In the genomic region with DNA sequence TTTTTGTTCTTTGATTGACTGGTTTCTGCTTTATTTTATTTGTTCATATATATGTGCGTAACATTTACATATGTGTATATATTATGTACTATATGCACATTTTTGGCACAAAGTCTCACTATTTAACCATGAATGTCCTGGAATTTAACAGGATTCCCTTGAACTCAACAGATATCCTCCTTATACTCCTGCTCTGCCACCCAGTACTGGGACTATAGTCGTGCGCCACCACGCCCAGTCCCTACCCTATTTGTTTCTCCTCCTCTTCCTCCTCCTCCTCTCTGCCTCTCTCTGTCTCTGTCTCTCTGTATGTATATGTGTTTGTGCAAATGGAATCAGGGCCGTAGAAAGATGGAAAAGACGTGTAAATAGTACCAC, we compare ENCODE assay signal across 9 mouse cellular contexts. TPM values are rescaled to one million over a fixed set of nuclear protein-coding genes. Genes with fewer than 3 reads are reported as not detected.
DNase-seq lines count a peak whose midpoint lies in the region; ATAC-seq lines count a peak whose summit lies in the region.
"Had no signal": no experiment of that assay in that cellular context is flagged by ENCODE, and none has a peak within 500 bp of the region (broad histone marks: within the 10 kb centered on the region; RNA-seq: fewer than 3 reads in every experiment).

No protein-coding gene starts in this region.

- H3K9ac ChIP-seq in kidney, embryonic 16.5 days (replicated peaks; ENCODE audit: low read length), result peak overlapping the region; percentile 57
- no peak overlapping the region for H3K9ac ChIP-seq in embryonic facial prominence, embryonic 15.5 days
- H3K9ac ChIP-seq in midbrain, embryonic 16.5 days (ENCODE audit: low read depth, low read length), result peak overlapping the region; percentile 21; the same call in 1 of the 2 replicates

- ATAC-seq in kidney, embryonic 16.5 days (ENCODE audit: low FRiP score, low TSS enrichment), result peak; percentile 69
- ATAC-seq in embryonic facial prominence, embryonic 15.5 days (ENCODE audit: insufficient number of reproducible peaks, low FRiP score, low TSS enrichment, low read depth), result no peak
- peak; percentile 66 for ATAC-seq in midbrain, embryonic 16.5 days

- no peak overlapping the region for H3K27ac ChIP-seq in kidney, embryonic 16.5 days (ENCODE audit: low read length)
- 0 out of 2 replicates have a peak overlapping the region, but pooled peaks have one; percentile 34 for H3K27ac ChIP-seq in embryonic facial prominence, embryonic 15.5 days (replicated peaks)
- peak overlapping the region; percentile 72 for H3K27ac ChIP-seq in limb, embryonic 10.5 days
- H3K27ac ChIP-seq in midbrain, embryonic 16.5 days (ENCODE audit: low read length), result 0 out of 2 replicates have a peak overlapping the region, but pooled peaks have one; percentile 6

- DNase-seq in kidney, postnatal 4 days, result no peak
- DNase-seq in limb, embryonic 10.5 days (ENCODE audit: low spot score), result no peak
- DNase-seq in right cerebral cortex, postnatal 25 days, result no peak
- no peak for DNase-seq in gastrocnemius, postnatal 14 days
- no peak for DNase-seq in frontal cortex, postnatal 36 days (ENCODE audit: low spot score in 2 of 2)

- H3K27me3 ChIP-seq in kidney, embryonic 16.5 days (ENCODE audit: insufficient read depth, low read length), result no peaks in the 10 kb centered on the region
- no peaks in the 10 kb centered on the region for H3K27me3 ChIP-seq in embryonic facial prominence, embryonic 15.5 days
- H3K27me3 ChIP-seq in limb, embryonic 10.5 days (ENCODE audit: low read depth, poor library complexity, severe bottlenecking), result no peaks in the 10 kb centered on the region
- H3K27me3 ChIP-seq in midbrain, embryonic 16.5 days (ENCODE audit: control insufficient read depth, insufficient read depth, low read depth, low read length), result no peaks in the 10 kb centered on the region
- H3K27me3 ChIP-seq: Patski had no signal

- peaks cover 11% of the 10 kb centered on the region for H3K4me1 ChIP-seq in kidney, embryonic 16.5 days (ENCODE audit: insufficient read depth, low read length)
- peaks cover 12% of the 10 kb centered on the region for H3K4me1 ChIP-seq in embryonic facial prominence, embryonic 15.5 days
- H3K4me1 ChIP-seq in limb, embryonic 10.5 days, result peaks cover 14% of the 10 kb centered on the region
- peaks cover 12% of the 10 kb centered on the region for H3K4me1 ChIP-seq in midbrain, embryonic 16.5 days (ENCODE audit: control insufficient read depth, insufficient read depth, low read length)

- peak overlapping the region; percentile 29 for H3K4me3 ChIP-seq in kidney, embryonic 16.5 days (ENCODE audit: low read length)
- H3K4me3 ChIP-seq in embryonic facial prominence, embryonic 15.5 days (replicated peaks), result peak overlapping the region; percentile 76
- H3K4me3 ChIP-seq in limb, embryonic 10.5 days, result peak overlapping the region; percentile 71
- H3K4me3 ChIP-seq in midbrain, embryonic 16.5 days (ENCODE audit: low read depth, low read length), result peak overlapping the region; percentile 55

- peaks cover 25% of the 10 kb centered on the region for H3K36me3 ChIP-seq in kidney, embryonic 16.5 days (ENCODE audit: insufficient read depth, low read length)
- peaks cover 26% of the 10 kb centered on the region for H3K36me3 ChIP-seq in embryonic facial prominence, embryonic 15.5 days
- peaks cover 30% of the 10 kb centered on the region for H3K36me3 ChIP-seq in limb, embryonic 10.5 days
- H3K36me3 ChIP-seq in midbrain, embryonic 16.5 days (ENCODE audit: control insufficient read depth, insufficient read depth, low read length), result peaks cover 7% of the 10 kb centered on the region

- intact Hi-C loops in gastrocnemius, postnatal 14 days (cut with DNase I; ENCODE audit: low total_unique reads), result no loop called here

- H3K4me2 ChIP-seq in kidney, embryonic 16.5 days (replicated peaks; ENCODE audit: low read depth, low read length), result peak overlapping the region; percentile 59
- H3K4me2 ChIP-seq in embryonic facial prominence, embryonic 15.5 days (replicated peaks), result peak overlapping the region; percentile 62
- peak overlapping the region; percentile 56 for H3K4me2 ChIP-seq in midbrain, embryonic 16.5 days (ENCODE audit: low read length)

- 23% methylated on average over 6 of the region's 6 CpGs for WGBS in kidney, embryonic 16.5 days
- WGBS in embryonic facial prominence, embryonic 15.5 days, result 24% methylated on average over 6 of the region's 6 CpGs
- WGBS in limb, embryonic 10.5 days, result 28% methylated on average over 6 of the region's 6 CpGs
- WGBS in midbrain, embryonic 16.5 days, result 19% methylated on average over 6 of the region's 6 CpGs

- no peaks in the 10 kb centered on the region for H3K9me3 ChIP-seq in kidney, embryonic 16.5 days (ENCODE audit: low read length)
- no peaks in the 10 kb centered on the region for H3K9me3 ChIP-seq in embryonic facial prominence, embryonic 15.5 days (replicated peaks)
- no peaks in the 10 kb centered on the region for H3K9me3 ChIP-seq in limb, embryonic 10.5 days (replicated peaks)
- no peaks in the 10 kb centered on the region for H3K9me3 ChIP-seq in midbrain, embryonic 16.5 days (replicated peaks; ENCODE audit: control insufficient read depth, low read length, poor library complexity, severe bottlenecking)

RNA-seq across cellular contexts. Expression of gene Polrmt, which starts 0.4 kb away (rescaled TPM):
- 60.9 and 63.8 TPM in 2 replicates for polyA plus RNA-seq in kidney, embryonic 16.5 days (2015; fragmentation: Nextera tagmentation; extraction: Ambion mirVana)
- 41.6 and 46.6 TPM in 2 replicates for polyA plus RNA-seq in embryonic facial prominence, embryonic 15.5 days (2015; fragmentation: Nextera tagmentation; extraction: Ambion mirVana)
- 58.6 and 61.2 TPM in 2 replicates for polyA plus RNA-seq in limb, embryonic 10.5 days (2016; fragmentation: Nextera tagmentation; extraction: Ambion mirVana)
- polyA plus RNA-seq in midbrain, embryonic 16.5 days (2015; fragmentation: Nextera tagmentation; extraction: Ambion mirVana), result 45.3 and 45.9 TPM in 2 replicates
- 10 to 100 TPM; 21.5 to 21.6 TPM for total RNA-seq in gastrocnemius, postnatal 14 days (2021)

RNA-seq across cellular contexts. Expression of gene Fgf22, which starts 8.1 kb away (rescaled TPM):
- polyA plus RNA-seq in kidney, embryonic 16.5 days (2015; fragmentation: Nextera tagmentation; extraction: Ambion mirVana), result 0.14 and 0.39 TPM in 2 replicates
- 2.5 and 3.9 TPM in 2 replicates for polyA plus RNA-seq in embryonic facial prominence, embryonic 15.5 days (2015; fragmentation: Nextera tagmentation; extraction: Ambion mirVana)
- polyA plus RNA-seq in limb, embryonic 10.5 days (2016; fragmentation: Nextera tagmentation; extraction: Ambion mirVana), result 0.28 and 0.65 TPM in 2 replicates
- polyA plus RNA-seq in midbrain, embryonic 16.5 days (2015; fragmentation: Nextera tagmentation; extraction: Ambion mirVana), result 1.8 TPM in 2 replicates
- not detected for total RNA-seq in gastrocnemius, postnatal 14 days (2021)

RNA-seq across cellular contexts. Expression of gene Rnf126, which starts 20.0 kb away (rescaled TPM):
- polyA plus RNA-seq in kidney, embryonic 16.5 days (2015; fragmentation: Nextera tagmentation; extraction: Ambion mirVana), result 66.4 and 77.0 TPM in 2 replicates
- 110 and 127 TPM in 2 replicates for polyA plus RNA-seq in embryonic facial prominence, embryonic 15.5 days (2015; fragmentation: Nextera tagmentation; extraction: Ambion mirVana)
- polyA plus RNA-seq in limb, embryonic 10.5 days (2016; fragmentation: Nextera tagmentation; extraction: Ambion mirVana), result 141 and 151 TPM in 2 replicates
- 90.2 and 92.3 TPM in 2 replicates for polyA plus RNA-seq in midbrain, embryonic 16.5 days (2015; fragmentation: Nextera tagmentation; extraction: Ambion mirVana)
- total RNA-seq in gastrocnemius, postnatal 14 days (2021), result 10 to 100 TPM; 25.9 to 30.6 TPM

RNA-seq across cellular contexts. Expression of gene Fstl3, which starts 30.3 kb away (rescaled TPM):
- polyA plus RNA-seq in kidney, embryonic 16.5 days (2015; fragmentation: Nextera tagmentation; extraction: Ambion mirVana), result 23.9 and 26.4 TPM in 2 replicates
- polyA plus RNA-seq in embryonic facial prominence, embryonic 15.5 days (2015; fragmentation: Nextera tagmentation; extraction: Ambion mirVana), result 20.1 and 20.2 TPM in 2 replicates
- 1.8 and 2.3 TPM in 2 replicates for polyA plus RNA-seq in limb, embryonic 10.5 days (2016; fragmentation: Nextera tagmentation; extraction: Ambion mirVana)
- polyA plus RNA-seq in midbrain, embryonic 16.5 days (2015; fragmentation: Nextera tagmentation; extraction: Ambion mirVana), result 2.2 and 3.5 TPM in 2 replicates
- 1 to 10 TPM; 1.3 to 2.2 TPM for total RNA-seq in gastrocnemius, postnatal 14 days (2021)

RNA-seq across cellular contexts. Expression of gene Hcn2, which starts 30.3 kb away (rescaled TPM):
- 0.05 and 0.12 TPM in 2 replicates for polyA plus RNA-seq in kidney, embryonic 16.5 days (2015; fragmentation: Nextera tagmentation; extraction: Ambion mirVana)
- 0.07 and 0.13 TPM in 2 replicates for polyA plus RNA-seq in embryonic facial prominence, embryonic 15.5 days (2015; fragmentation: Nextera tagmentation; extraction: Ambion mirVana)
- 0.04 TPM in 1 of 2 replicates, not detected in the other for polyA plus RNA-seq in limb, embryonic 10.5 days (2016; fragmentation: Nextera tagmentation; extraction: Ambion mirVana)
- polyA plus RNA-seq in midbrain, embryonic 16.5 days (2015; fragmentation: Nextera tagmentation; extraction: Ambion mirVana), result 0.87 and 0.89 TPM in 2 replicates
- under 1 TPM; 0.42 to 0.78 TPM for total RNA-seq in gastrocnemius, postnatal 14 days (2021)
